Mouse (Mus musculus) bone marrow macrophage, adult 2 months (primary cell): ENCODE results near the gene Lhfpl3.

Source experiments
- CTCF ChIP-seq: IDR thresholded peaks from 2 replicates; pipeline ENCODE4 v1.5.1; 2012; ENCODE audit warnings: low read depth, mild to moderate bottlenecking, low read length, moderate library complexity
- POLR2A ChIP-seq: IDR thresholded peaks from 2 replicates; pipeline ENCODE4 v1.6.1; 2012; ENCODE audit warnings: mild to moderate bottlenecking, low read depth, low read length, borderline replicate concordance

GRCm38 (mm10) chr5:22888345-22888744, 142.5 kb downstream of the Lhfpl3 start:
- TF ChIP-seq POLR2A (no peak), CTCF (no peak)
